Mouse (Mus musculus) megakaryocyte, embryonic 14.5 days (primary cell): ENCODE measurements around the gene Mrps15. TPM values are rescaled to one million over a fixed set of nuclear protein-coding genes. Genes with fewer than 3 reads are reported as not detected.
"Not testable (repeated sequence)": the region's sequence is repeated elsewhere in the genome, so short reads cannot be mapped to it uniquely, and the experiment has no call there.

Experiments
- H3K27me3 ChIP-seq: replicated peaks from 2 replicates; pipeline ENCODE3; 2012; ENCODE audit warnings: inconsistent platforms
- H3K36me3 ChIP-seq: replicated peaks from 2 replicates; pipeline ENCODE3; 2012; ENCODE audit warnings: low read length, inconsistent platforms, mixed read lengths
- H3K4me1 ChIP-seq: 2 replicates; pipeline ENCODE4 v1.6.1; 2012; ENCODE audit warnings: inconsistent platforms
- H3K4me3 ChIP-seq: replicated peaks from 2 replicates; pipeline ENCODE3; 2012; ENCODE audit warnings: moderate library complexity, mild to moderate bottlenecking, inconsistent platforms
- H3K9me3 ChIP-seq: 2 replicates; pipeline ENCODE4 v1.6.1; 2012; ENCODE audit warnings: inconsistent platforms
- FLI1 ChIP-seq: IDR thresholded peaks from 2 replicates; pipeline ENCODE4 v1.6.1; 2012; ENCODE audit warnings: low read length, inconsistent platforms, mixed read lengths
- GATA1 ChIP-seq: IDR thresholded peaks from 3 replicates; pipeline ENCODE4 v1.6.1; 2012; ENCODE audit warnings: mixed read lengths, low read length, inconsistent platforms, borderline replicate concordance
- polyA plus RNA-seq: library from polyadenylated mRNA; stranded (reverse); fragments of >175 nt; gene quantifications from 2 replicates; pipeline ENCODE4 v1.2.3, GENCODE M21; 2012; ENCODE audit warnings: low replicate concordance; ENCODE audit not compliant: insufficient read depth

Gene Mrps15
- polyA plus RNA-seq, 1 experiment = 153 TPM

- no peaks in the 10 kb centered on the region for H3K36me3 ChIP-seq
- H3K4me1 ChIP-seq = peaks cover 10% of the 10 kb centered on the region
- peaks cover 14% of the 10 kb centered on the region for H3K27me3 ChIP-seq
- no peak overlapping the region for H3K4me3 ChIP-seq
- TF ChIP-seq FLI1 (no peak), GATA1 (no peak)
- H3K9me3 ChIP-seq = peaks cover 7% of the 10 kb centered on the region
Measured at GRCm38 (mm10) chr4:126068842-126069241, 22.1 kb downstream of the Mrps15 start.

- no peak overlapping the region for H3K4me3 ChIP-seq
- no peak for TF ChIP-seq FLI1
- TF ChIP-seq GATA1 = no peak
- no peaks in the 10 kb centered on the region for H3K36me3 ChIP-seq
- H3K27me3 ChIP-seq = peaks cover 39% of the 10 kb centered on the region
- peaks cover 4% of the 10 kb centered on the region for H3K4me1 ChIP-seq
- H3K9me3 ChIP-seq = peaks cover 15% of the 10 kb centered on the region
Measured at GRCm38 (mm10) chr4:126077833-126078232, 31.1 kb downstream of the Mrps15 start.

GRCm38 (mm10) chr4:126079266-126079665, 32.5 kb downstream of the Mrps15 start:
- Histone ChIP-seq H3K9me3 (peaks cover 15% of the 10 kb centered on the region), H3K27me3 (peaks cover 30% of the 10 kb centered on the region), H3K4me3 (no peak overlapping the region), H3K36me3 (no peaks in the 10 kb centered on the region), H3K4me1 (peaks cover 18% of the 10 kb centered on the region)
- TF ChIP-seq GATA1 (no peak), FLI1 (no peak)

- Histone ChIP-seq H3K9me3 (peaks cover 8% of the 10 kb centered on the region), H3K4me3 (no peak overlapping the region), H3K4me1 (peaks cover 24% of the 10 kb centered on the region), H3K27me3 (peaks cover 19% of the 10 kb centered on the region), H3K36me3 (no peaks in the 10 kb centered on the region)
- no peak for TF ChIP-seq GATA1
- TF ChIP-seq FLI1 = no peak
Measured at GRCm38 (mm10) chr4:126081601-126082000, 34.9 kb downstream of the Mrps15 start.

- Histone ChIP-seq H3K27me3 (peaks cover 8% of the 10 kb centered on the region), H3K4me1 (peaks cover 37% of the 10 kb centered on the region), H3K9me3 (peaks cover 8% of the 10 kb centered on the region), H3K4me3 (no peak overlapping the region), H3K36me3 (no peaks in the 10 kb centered on the region)
- no peak for TF ChIP-seq GATA1
Measured at GRCm38 (mm10) chr4:126083021-126083420, 36.3 kb downstream of the Mrps15 start.

GRCm38 (mm10) chr4:126084382-126084781, 37.7 kb downstream of the Mrps15 start:
- TF ChIP-seq FLI1 = no peak
- no peak for TF ChIP-seq GATA1

GRCm38 (mm10) chr4:126085996-126086576, 39.4 kb downstream of the Mrps15 start:
- Histone ChIP-seq H3K9me3 (peaks cover 8% of the 10 kb centered on the region), H3K4me1 (peaks cover 48% of the 10 kb centered on the region), H3K4me3 (no peak overlapping the region), H3K27me3 (no peaks in the 10 kb centered on the region), H3K36me3 (no peaks in the 10 kb centered on the region)
- no peak for TF ChIP-seq FLI1
- TF ChIP-seq GATA1 = no peak

More at GRCm38 (mm10) chr4:126084382-126084781, 37.7 kb downstream of the Mrps15 start:
- no peaks in the 10 kb centered on the region for H3K36me3 ChIP-seq
- peaks cover 2% of the 10 kb centered on the region for H3K27me3 ChIP-seq
- H3K9me3 ChIP-seq = peaks cover 8% of the 10 kb centered on the region
- H3K4me3 ChIP-seq = no peak overlapping the region
- H3K4me1 ChIP-seq = peaks cover 40% of the 10 kb centered on the region

GRCm38 (mm10) chr4:126090101-126090847, 43.5 kb downstream of the Mrps15 start:
- H3K27me3 ChIP-seq = no peaks in the 10 kb centered on the region
- H3K4me1 ChIP-seq = peaks cover 52% of the 10 kb centered on the region
- no peak overlapping the region for H3K4me3 ChIP-seq
- no peaks in the 10 kb centered on the region for H3K36me3 ChIP-seq
- TF ChIP-seq GATA1 = no peak
- TF ChIP-seq FLI1 = no peak
- no peaks in the 10 kb centered on the region for H3K9me3 ChIP-seq

GRCm38 (mm10) chr4:126090848-126091124, 44.1 kb downstream of the Mrps15 start:
- H3K4me1 ChIP-seq = peaks cover 51% of the 10 kb centered on the region
- H3K27me3 ChIP-seq = no peaks in the 10 kb centered on the region
- H3K36me3 ChIP-seq = no peaks in the 10 kb centered on the region
- no peak overlapping the region for H3K4me3 ChIP-seq
- no peaks in the 10 kb centered on the region for H3K9me3 ChIP-seq
- no peak for TF ChIP-seq GATA1
- TF ChIP-seq FLI1 = no peak

- Histone ChIP-seq H3K4me3 (no peak overlapping the region), H3K27me3 (no peaks in the 10 kb centered on the region), H3K4me1 (peaks cover 44% of the 10 kb centered on the region), H3K36me3 (no peaks in the 10 kb centered on the region), H3K9me3 (no peaks in the 10 kb centered on the region)
- TF ChIP-seq FLI1 (no peak), GATA1 (no peak)
Measured at GRCm38 (mm10) chr4:126091873-126092272, 45.1 kb downstream of the Mrps15 start.

GRCm38 (mm10) chr4:126095622-126096430, 49.1 kb downstream of the Mrps15 start:
- not testable (repeated sequence) for H3K9me3 ChIP-seq, H3K27me3 ChIP-seq
- H3K36me3 ChIP-seq = peaks cover 33% of the 10 kb centered on the region
- H3K4me1 ChIP-seq = peaks cover 62% of the 10 kb centered on the region
- H3K4me3 ChIP-seq = peak overlapping the region; percentile 97
